In genomic region chr17:64716318-64716717, GRCm38 (mm10) we compare ENCODE assay signal across 8 mouse cellular contexts.
DNase-seq lines count a peak whose midpoint lies in the region; ATAC-seq lines count a peak whose summit lies in the region.

No protein-coding gene starts in this region.

- intact Hi-C loops in gastrocnemius, postnatal 36 days (cut with DNase I), result loop anchor here (5.0 to 10.0 kb wide), 2 partner anchors 34 to 112 kb away; partner anchors contain the start of gene Man2a1

- ATAC-seq in frontal cortex, adult (ENCODE audit: low TSS enrichment), result peak; percentile 73; the same call in 1 of the 2 replicates

- DNase-seq in frontal cortex, postnatal 14 days (ENCODE audit: low spot score in 2 of 2), result no peak
- peak; percentile 41 to 42 for DNase-seq in right cerebral cortex, postnatal 10 days (ENCODE audit: low spot score in 2 of 2)
- DNase-seq in right cerebral cortex, postnatal 14 days, result no peak
- DNase-seq in gastrocnemius, postnatal 36 days, result peak; percentile 54 to 62
- DNase-seq in layer of hippocampus, postnatal 10 days (ENCODE audit: low spot score in 2 of 2), result peak; percentile 43 to 47
- no peak for DNase-seq in embryo, embryonic 10 days (ENCODE audit: low spot score)
- no peak for DNase-seq in thymus, postnatal 36 days

Comparison
In these comparisons a context has a peak if more than half of its experiments do, and no peak if none do; other contexts are left out.
1. DNase-seq: peak in right cerebral cortex, postnatal 10 days (2 of 2), gastrocnemius, postnatal 36 days (2 of 2) and layer of hippocampus, postnatal 10 days (2 of 2); none in frontal cortex, postnatal 14 days (0 of 2), right cerebral cortex, postnatal 14 days (single experiment), embryo, embryonic 10 days (single experiment) and thymus, postnatal 36 days (0 of 2).